Mouse (Mus musculus) gastrocnemius, postnatal 36 days (tissue): Measurements from ENCODE around the gene Plp1. TPM values are rescaled to one million over a fixed set of nuclear protein-coding genes. Genes with fewer than 3 reads are reported as not detected.

Experiments
- DNase-seq, 2 experiments: peaks; one replicate each; pipeline ENCODE4 v3.0.0; 2022
- intact Hi-C: fragments of 180-260 bp; cut with DNase I; formaldehyde crosslinking; loops from one replicate; pipeline ENCODE4 v1.15.1; 2025
- long read RNA-seq, 2 experiments: library from polyadenylated mRNA; stranded (forward); transcript quantifications; one replicate each; pipeline ENCODE4 v2.0.0; 2021
- total RNA-seq, 2 experiments: library from RNA; stranded (reverse); gene quantifications; 2 replicates each; pipeline ENCODE4 v1.2.3; 2021

Gene Plp1
- 1 to 10 TPM; 2.0 to 3.0 TPM for total RNA-seq
- long read RNA-seq, experiment 1, full-length matches to known transcripts, result 1 of 4 reads
- long read RNA-seq, experiment 1, partial matches to known transcripts, result 0 of 4 reads
- long read RNA-seq, experiment 1, other reads (novel, unspliced or antisense), result 3 of 4 reads
- long read RNA-seq, experiment 2, partial matches to known transcripts, result 0 of 4 reads
- long read RNA-seq, experiment 2, other reads (novel, unspliced or antisense), result 4 of 4 reads

GRCm38 (mm10) chrX:136822371-136822770 is at the start of gene Plp1:
Gene Plp1, plus strand, starts transcription at chrX:136822671.
- no peak for DNase-seq
- intact Hi-C loops, result loop anchor here (5.0 kb wide), 3 partner anchors 60 to 200 kb away; no protein-coding TSS in a partner anchor

DNA sequence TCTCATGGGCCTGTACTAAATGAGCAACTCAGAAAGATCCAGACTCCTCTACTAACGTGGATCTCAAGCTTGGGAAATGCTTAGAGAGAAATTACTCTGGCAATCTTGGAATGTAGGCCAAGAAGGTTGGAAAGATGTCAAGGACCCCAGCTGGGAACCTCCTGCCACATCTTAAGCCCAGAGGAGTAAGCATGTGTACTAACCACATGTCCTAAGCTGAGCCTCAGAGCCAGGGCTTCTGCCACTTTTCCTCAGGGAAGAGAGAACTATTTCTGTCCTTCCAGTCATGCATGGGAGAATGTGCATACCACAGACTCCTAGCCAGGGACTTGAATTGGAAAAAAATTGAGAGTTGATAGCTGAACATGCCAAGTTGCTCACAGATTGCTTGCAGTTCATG is 49.4 kb upstream of the Plp1 start:
- no peak for DNase-seq
- intact Hi-C loops, result no loop called here

DNA sequence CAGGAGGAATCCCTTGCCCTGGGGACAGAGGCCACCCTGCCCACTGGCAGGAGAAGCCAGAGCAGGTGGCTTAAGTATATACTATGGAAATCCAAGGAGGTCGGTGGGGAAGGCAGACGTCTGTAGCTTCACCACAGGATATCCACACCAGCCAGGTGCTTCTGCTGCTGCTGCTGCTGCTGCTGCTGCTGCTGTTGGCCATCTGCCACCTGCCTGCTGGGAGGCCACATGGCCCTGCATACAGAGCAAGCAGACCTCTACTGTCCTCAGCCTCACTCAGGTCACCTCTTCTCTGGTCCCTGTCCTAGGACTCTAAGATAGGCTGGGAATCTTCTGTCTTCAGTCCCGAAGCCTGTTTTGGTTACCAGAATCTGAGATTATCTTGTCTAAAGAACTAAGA is 44.4 kb upstream of the Plp1 start:
- no peak for DNase-seq
- intact Hi-C loops, result no loop called here

GRCm38 (mm10) chrX:136779262-136779661 is 43.2 kb upstream of the Plp1 start:
- intact Hi-C loops, result no loop called here
- no peak for DNase-seq

DNA sequence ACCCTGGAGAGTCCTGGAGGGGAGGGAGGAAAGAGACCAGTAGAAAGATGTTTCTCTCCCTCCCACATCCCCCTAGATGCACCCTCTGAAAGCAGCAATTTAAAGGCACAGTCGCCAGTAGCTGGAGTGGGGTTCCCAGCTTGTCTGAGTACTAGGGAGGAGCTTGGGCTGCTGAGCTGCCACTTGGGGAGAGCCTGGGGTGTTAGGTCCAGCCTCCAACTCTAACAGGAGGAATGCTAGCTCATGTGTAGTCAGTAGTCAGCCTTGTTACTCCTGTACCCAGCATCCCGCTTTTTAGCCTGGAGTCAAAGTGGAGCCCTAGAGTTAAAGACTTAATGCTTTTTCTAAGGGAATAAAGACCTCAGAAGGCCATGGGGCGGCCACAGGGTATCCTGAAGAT is 42.4 kb upstream of the Plp1 start, which contains the start of gene Glra4:
Gene Glra4 (minus strand): TSS at position 101 of the 400 bp plus-strand sequence.
- intact Hi-C loops, result no loop called here
- no peak for DNase-seq

GRCm38 (mm10) chrX:136789446-136789845 is 33.0 kb upstream of the Plp1 start:
- intact Hi-C loops, result no loop called here
- DNase-seq, result no peak

- no peak for DNase-seq
- intact Hi-C loops, result no loop called here
These were observed 25.2 kb upstream of the Plp1 start for GRCm38 (mm10) chrX:136797223-136797622.

- DNase-seq, result no peak
- intact Hi-C loops, result loop anchor here (5.0 kb wide), 3 partner anchors 57 to 197 kb away; no protein-coding TSS in a partner anchor
These were observed 2.7 kb upstream of the Plp1 start for GRCm38 (mm10) chrX:136819752-136820151.

GRCm38 (mm10) chrX:136820250-136820649 is 2.2 kb upstream of the Plp1 start:
- intact Hi-C loops, result loop anchor here (5.0 kb wide), 3 partner anchors 58 to 198 kb away; no protein-coding TSS in a partner anchor
- DNase-seq, result peak; percentile 47 to 48

GRCm38 (mm10) chrX:136825016-136825415 is 2.5 kb downstream of the Plp1 start:
- intact Hi-C loops, result no loop called here
- no peak for DNase-seq

GRCm38 (mm10) chrX:136828610-136829009 is 6.1 kb downstream of the Plp1 start:
- DNase-seq, result no peak
- intact Hi-C loops, result no loop called here

DNA sequence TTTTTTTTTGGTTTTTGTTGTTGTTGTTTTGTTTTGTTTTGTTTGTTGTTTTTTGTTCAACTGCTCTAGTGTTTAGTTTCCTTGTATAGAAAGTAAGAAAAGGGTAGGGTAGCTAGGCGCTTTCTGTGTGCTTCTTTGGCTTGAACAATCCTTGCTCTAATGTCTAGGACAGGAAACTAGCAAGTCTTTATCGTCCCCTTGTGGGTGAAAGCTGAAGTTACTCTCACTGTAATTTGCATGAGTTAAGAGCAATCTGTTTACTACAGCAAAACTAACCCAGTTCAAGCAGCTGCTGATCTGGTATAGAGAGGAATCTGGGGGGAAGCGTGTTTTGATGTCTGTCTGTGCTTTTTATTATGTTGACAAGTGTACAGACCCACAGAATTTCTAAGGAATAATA is 27.8 kb downstream of the Plp1 start:
- no peak for DNase-seq
- intact Hi-C loops, result no loop called here

GRCm38 (mm10) chrX:136868061-136869040 is 45.9 kb downstream of the Plp1 start, which contains the start of gene Rab9b:
Gene Rab9b, minus strand, starts transcription at chrX:136868755.
- intact Hi-C loops, result no loop called here
- no peak for DNase-seq

Other genes starting within 250 kb of the Plp1 start
- under 1 TPM; 0.25 to 0.74 TPM for gene Tceal3, start 231.8 kb upstream of the Plp1 start, total RNA-seq
- gene Tceal1, start 114.7 kb upstream of the Plp1 start, total RNA-seq, result 1 to 10 TPM; 1.7 to 2.2 TPM
- 100 to 1,000 TPM; 133 to 137 TPM for gene Morf4l2, start 79.0 kb upstream of the Plp1 start, total RNA-seq
- gene Glra4, start 42.5 kb upstream of the Plp1 start, total RNA-seq, result not detected
- not detected for gene Rab9b, start 46.1 kb downstream of the Plp1 start, total RNA-seq
- gene H2bfm, start 104.7 kb downstream of the Plp1 start, total RNA-seq, result not detected
- 1 to 10 TPM; 2.2 to 7.0 TPM for gene Tmsb15b2, start 152.8 kb downstream of the Plp1 start, total RNA-seq
- gene Tmsb15l, start 154.2 kb downstream of the Plp1 start, total RNA-seq, result under 1 TPM; 0.46 to 0.59 TPM
- gene Tmsb15b1, start 154.2 kb downstream of the Plp1 start, total RNA-seq, result 1 to 10 TPM; 1.5 to 3.4 TPM
- gene Zcchc18, start 170.5 kb downstream of the Plp1 start, total RNA-seq, result not detected
- gene Slc25a53, start 215.6 kb downstream of the Plp1 start, total RNA-seq, result 1 to 10 TPM; 1.6 to 2.6 TPM
- gene Fam199x, start 226.9 kb downstream of the Plp1 start, total RNA-seq, result 1 to 10 TPM; 3.6 to 4.1 TPM